20 mouse cellular contexts compared by ENCODE assay signal in genomic region chr10:24217558-24218268, GRCm38 (mm10). TPM values are rescaled to one million over a fixed set of nuclear protein-coding genes. Genes with fewer than 3 reads are reported as not detected.
DNase-seq lines count a peak whose midpoint lies in the region; ATAC-seq and TF ChIP-seq lines count a peak whose summit lies in the region.
"Had no signal": no experiment of that assay in that cellular context is flagged by ENCODE, and none has a peak within 500 bp of the region (broad histone marks: within the 10 kb centered on the region; RNA-seq: fewer than 3 reads in every experiment).

No protein-coding gene starts in this region.

- no peak overlapping the region for H3K9ac ChIP-seq in heart, embryonic 12.5 days
- H3K9ac ChIP-seq in liver, adult 2 months (ENCODE audit: low read depth, low read length) = no peak overlapping the region
- no peak overlapping the region for H3K9ac ChIP-seq in MEL (ENCODE audit: control insufficient read depth, low read depth, low read length, poor library complexity, severe bottlenecking)
- H3K9ac ChIP-seq: hindbrain, embryonic 14.5 days; liver, embryonic 13.5 days had no signal

- peak overlapping the region; percentile 29 for H3K4me2 ChIP-seq in heart, embryonic 12.5 days
- H3K4me2 ChIP-seq: hindbrain, embryonic 14.5 days; liver, embryonic 13.5 days; midbrain, embryonic 11.5 days had no signal

- H3K27ac ChIP-seq in heart, embryonic 12.5 days (ENCODE audit: poor library complexity, severe bottlenecking) = 0 out of 2 replicates have a peak overlapping the region, but pooled peaks have one; percentile 43
- no peak overlapping the region for H3K27ac ChIP-seq in liver, adult 2 months (replicated peaks; ENCODE audit: insufficient read depth, low read depth, low read length)
- no peak overlapping the region for H3K27ac ChIP-seq in MEL (ENCODE audit: control insufficient read depth, low read depth, low read length)
- H3K27ac ChIP-seq: embryonic facial prominence, embryonic 10.5 days; hindbrain, embryonic 14.5 days; kidney, postnatal 0 days; liver, embryonic 13.5 days had no signal

- H3K4me3 ChIP-seq in heart, embryonic 12.5 days = no peak overlapping the region
- no peak overlapping the region for H3K4me3 ChIP-seq in liver, adult 2 months (ENCODE audit: insufficient read depth, low read depth, low read length)
- H3K4me3 ChIP-seq in MEL (ENCODE audit: control insufficient read depth in 1 of 2, insufficient read depth in 1 of 2, low read depth in 2 of 2, low read length in 2 of 2) = no peak overlapping the region
- H3K4me3 ChIP-seq: embryonic facial prominence, embryonic 10.5 days; liver, embryonic 13.5 days had no signal

- no peak for TF ChIP-seq POLR2A in liver, adult 2 months (IDR thresholded peaks at IDR 0.05; ENCODE audit: extremely low read depth, insufficient read depth, low read length)
- no peak for TF ChIP-seq POLR2A in MEL (IDR thresholded peaks at IDR 0.05; ENCODE audit: control insufficient read depth in 1 of 2, insufficient read depth in 1 of 2, low read depth in 1 of 2, low read length in 2 of 2, poor library complexity in 1 of 2)

- no peaks in the 10 kb centered on the region for H3K79me2 ChIP-seq in liver, adult 2 months (ENCODE audit: control insufficient read depth, insufficient read depth, low read length)
- no peaks in the 10 kb centered on the region for H3K79me2 ChIP-seq in MEL (ENCODE audit: control insufficient read depth, insufficient read depth, low read length, poor library complexity)

- H3K36me3 ChIP-seq in heart, embryonic 12.5 days = no peaks in the 10 kb centered on the region
- H3K36me3 ChIP-seq in liver, adult 2 months (ENCODE audit: control insufficient read depth, insufficient read depth, low read length) = no peaks in the 10 kb centered on the region
- no peaks in the 10 kb centered on the region for H3K36me3 ChIP-seq in MEL (ENCODE audit: control insufficient read depth in 1 of 2, insufficient read depth in 2 of 2, low read length in 2 of 2)
- H3K36me3 ChIP-seq: embryonic facial prominence, embryonic 10.5 days; liver, embryonic 13.5 days had no signal

- 0 out of 2 replicates have a peak, but pooled peaks have one; percentile 45 for ATAC-seq in heart, embryonic 12.5 days (ENCODE audit: insufficient number of reproducible peaks, low FRiP score)
- no peak for ATAC-seq in cerebellum, adult (ENCODE audit: insufficient number of reproducible peaks, low FRiP score, low TSS enrichment)

- TF ChIP-seq CTCF in liver, adult 2 months (IDR thresholded peaks at IDR 0.05; ENCODE audit: low read depth, low read length) = no peak
- no peak for TF ChIP-seq CTCF in MEL (IDR thresholded peaks at IDR 0.05 in 2 of 3, conservative IDR thresholded peaks at IDR 0.05 in 1 of 3; ENCODE audit: control insufficient read depth in 1 of 3, insufficient read depth in 1 of 3, low read depth in 2 of 3, low read length in 3 of 3, poor library complexity in 1 of 3, severe bottlenecking in 1 of 3)

- H3K27me3 ChIP-seq in heart, embryonic 12.5 days (replicated peaks) = peaks cover 18% of the 10 kb centered on the region
- H3K27me3 ChIP-seq in liver, adult 2 months (ENCODE audit: control insufficient read depth, insufficient read depth, low read length) = no peaks in the 10 kb centered on the region
- H3K27me3 ChIP-seq in MEL (ENCODE audit: control insufficient read depth in 1 of 2, insufficient read depth in 2 of 2, low read length in 2 of 2) = peaks cover 4% of the 10 kb centered on the region in 2 experiments; a peak in 3 of 4 replicates
- H3K27me3 ChIP-seq: CH12.LX had no signal

- no peak for TF ChIP-seq EP300 in MEL (IDR thresholded peaks at IDR 0.05; ENCODE audit: low read depth in 1 of 2, low read length in 2 of 2)

- no peaks in the 10 kb centered on the region for H3K9me3 ChIP-seq in heart, embryonic 12.5 days (replicated peaks)
- H3K9me3 ChIP-seq in MEL (replicated peaks; ENCODE audit: insufficient read depth, low read length) = no peaks in the 10 kb centered on the region
- H3K9me3 ChIP-seq: embryonic facial prominence, embryonic 10.5 days; liver, embryonic 13.5 days had no signal

- no peak for TF ChIP-seq RAD21 in MEL (IDR thresholded peaks at IDR 0.05; ENCODE audit: low read depth, low read length)

- peaks cover 9% of the 10 kb centered on the region; the same call in 1 of the 2 replicates for H3K4me1 ChIP-seq in heart, embryonic 12.5 days (replicated peaks)
- no peaks in the 10 kb centered on the region for H3K4me1 ChIP-seq in liver, adult 2 months (ENCODE audit: control insufficient read depth, insufficient read depth, low read length)
- H3K4me1 ChIP-seq in MEL (ENCODE audit: control insufficient read depth in 1 of 2, insufficient read depth in 2 of 2, low read length in 2 of 2) = no peaks in the 10 kb centered on the region
- H3K4me1 ChIP-seq: liver, embryonic 13.5 days had no signal

- 27% methylated on average over 6 of the region's 6 CpGs for WGBS in heart, embryonic 12.5 days
- 65% methylated on average over 6 of the region's 6 CpGs for WGBS in liver, adult 2 months

- no peak for DNase-seq in heart, adult 9 months (ENCODE audit: low spot score in 2 of 2)
- peak; percentile 3 for DNase-seq in liver, adult 2 months (ENCODE audit: extremely low read depth, low read depth, low spot score)
- DNase-seq in liver = no peak
- peak; percentile 28 for DNase-seq in MEL (ENCODE audit: low read depth, low spot score)
- peak; percentile 12 for DNase-seq in brain, adult 2 months (ENCODE audit: low read depth, low spot score)
- DNase-seq: cerebellum, adult 9-10 months; heart, postnatal 14 days; kidney, adult 18-20 months; liver, embryonic 13.5 days; right cerebral cortex, adult 18-20 months; thymus, adult 2 months had no signal

TF ChIP-seq in MEL, 35 proteins besides CTCF, POLR2A, EP300 and RAD21:
- TF ChIP-seq MXI1 (IDR thresholded peaks at IDR 0.05; ENCODE audit: low read depth, low read length) (no peak), ETS1 (IDR thresholded peaks at IDR 0.05; ENCODE audit: low read depth, low read length) (no peak)
TF ChIP-seq in MEL: peak in this region for 0.

RNA-seq across cellular contexts. Expression of gene Moxd1, which starts 5.6 kb away (rescaled TPM):
- 2.7 TPM in 2 replicates for polyA plus RNA-seq in heart, embryonic 12.5 days (2016; fragmentation: Nextera tagmentation; extraction: Ambion mirVana)
- total RNA-seq in liver, adult 2 months (2014; rRNA removed) = not detected in 2 replicates
- polyA plus RNA-seq in liver, adult 2 months (2012; rRNA removed) = not detected in 2 replicates
- total RNA-seq in MEL (2012; rRNA removed) = not detected in 2 replicates
- not detected for polyA plus RNA-seq in MEL (2012; ENCODE audit: insufficient read depth in 1 of 2, insufficient read length in 2 of 2, low read depth in 1 of 2, low replicate concordance in 2 of 2, missing spikeins in 1 of 2)
- total RNA-seq: CH12.LX; common myeloid progenitor, adult 5-6 weeks; monocyte, adult 5-6 weeks had no signal

Comparison
In these comparisons a context has a peak if more than half of its experiments do, and no peak if none do; other contexts are left out.
1. DNase-seq: peak in liver, adult 2 months (single experiment), MEL (single experiment) and brain, adult 2 months (single experiment); none in heart, adult 9 months (0 of 2) and liver (single experiment).